ENCODE assay signal across 8 mouse cellular contexts in the genomic region with DNA sequence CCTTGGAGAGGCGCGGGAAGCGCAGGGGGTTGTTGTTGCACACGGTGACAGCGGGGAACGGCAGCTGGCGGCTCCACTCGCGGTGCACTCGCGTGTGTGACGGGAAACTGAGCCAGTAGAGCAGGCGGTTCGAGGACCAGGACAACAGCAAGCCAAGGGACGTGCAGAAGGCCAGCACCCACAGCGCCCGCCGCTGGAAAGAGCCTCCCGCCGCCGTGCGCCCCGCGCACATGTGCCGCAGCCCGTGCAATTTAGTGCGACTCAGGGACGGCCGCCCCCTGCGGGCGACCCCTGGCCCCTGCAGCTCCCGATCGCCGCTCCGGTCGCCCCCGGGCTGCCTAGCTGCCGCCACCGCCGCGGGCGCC.
DNase-seq lines count a peak whose midpoint lies in the region; ATAC-seq and TF ChIP-seq lines count a peak whose summit lies in the region.

No protein-coding gene starts in this region.

- peak; percentile 27; the same call in 1 of the 2 replicates for ATAC-seq in embryonic facial prominence, embryonic 15.5 days (ENCODE audit: insufficient number of reproducible peaks, low FRiP score, low TSS enrichment, low read depth)
- peak; percentile 54 for ATAC-seq in midbrain, embryonic 15.5 days (replicated peaks)

- no peak for TF ChIP-seq EP300 in heart, adult 2 months (IDR thresholded peaks at IDR 0.05; ENCODE audit: insufficient read depth, low read depth, low read length)

- no peaks in the 10 kb centered on the region for H3K79me2 ChIP-seq in heart, adult 2 months (replicated peaks; ENCODE audit: control insufficient read depth, insufficient read depth, low read length)

- H3K27me3 ChIP-seq in heart, adult 2 months (ENCODE audit: control insufficient read depth, insufficient read depth, low read length) = peaks cover 15% of the 10 kb centered on the region
- peaks cover 72% of the 10 kb centered on the region for H3K27me3 ChIP-seq in embryonic facial prominence, embryonic 15.5 days
- peaks cover 13% of the 10 kb centered on the region for H3K27me3 ChIP-seq in midbrain, embryonic 15.5 days (replicated peaks)

- no peak overlapping the region for H3K9ac ChIP-seq in heart, adult 2 months (ENCODE audit: low read depth, low read length)
- H3K9ac ChIP-seq in embryonic facial prominence, embryonic 15.5 days = no peak overlapping the region
- H3K9ac ChIP-seq in midbrain, embryonic 15.5 days = peak overlapping the region; percentile 67

- TF ChIP-seq POLR2A in heart, adult 2 months (IDR thresholded peaks at IDR 0.05; ENCODE audit: insufficient read depth, low read depth, low read length) = no peak

- peak; percentile 44 for TF ChIP-seq CTCF in heart, adult 2 months (IDR thresholded peaks at IDR 0.05)

- WGBS in heart, adult 2 months = 2% methylated on average over 42 of the region's 42 CpGs
- under 1% methylated on average over 42 of the region's 42 CpGs for WGBS in embryonic facial prominence, embryonic 15.5 days
- under 1% methylated on average over 41 of the region's 42 CpGs for WGBS in midbrain, embryonic 15.5 days

- H3K9me3 ChIP-seq in embryonic facial prominence, embryonic 15.5 days (replicated peaks) = no peaks in the 10 kb centered on the region
- no peaks in the 10 kb centered on the region for H3K9me3 ChIP-seq in midbrain, embryonic 15.5 days

- no peak overlapping the region for H3K27ac ChIP-seq in heart, adult 2 months
- no peak overlapping the region for H3K27ac ChIP-seq in embryonic facial prominence, embryonic 15.5 days (replicated peaks)
- H3K27ac ChIP-seq in midbrain, embryonic 15.5 days = peak overlapping the region; percentile 75

- H3K4me3 ChIP-seq in heart, adult 2 months = no peak overlapping the region
- H3K4me3 ChIP-seq in embryonic facial prominence, embryonic 15.5 days (replicated peaks) = peak overlapping the region; percentile 48
- peak overlapping the region; percentile 71 for H3K4me3 ChIP-seq in midbrain, embryonic 15.5 days

- intact Hi-C loops in heart, adult 2 months (cut with DNase I) = no loop called here

- no peaks in the 10 kb centered on the region for H3K36me3 ChIP-seq in heart, adult 2 months (ENCODE audit: control insufficient read depth, insufficient read depth, low read length)
- no peaks in the 10 kb centered on the region for H3K36me3 ChIP-seq in embryonic facial prominence, embryonic 15.5 days
- H3K36me3 ChIP-seq in midbrain, embryonic 15.5 days (replicated peaks) = no peaks in the 10 kb centered on the region

- DNase-seq in heart, adult 2 months = peak in 1 of 2 experiments; percentile 4
- no peak for DNase-seq in heart, adult 9 months (ENCODE audit: low spot score in 2 of 2)
- DNase-seq in adrenal gland, postnatal 10 days = peak; percentile 56
- DNase-seq in heart, postnatal 4 days = peak; percentile 20
- peak; percentile 43 to 47 for DNase-seq in left cerebral cortex, adult 8-10 months (ENCODE audit: low spot score in 2 of 2)
- no peak for DNase-seq in spleen, adult 12 weeks (ENCODE audit: low spot score)

- H3K4me2 ChIP-seq in embryonic facial prominence, embryonic 15.5 days (replicated peaks) = peak overlapping the region; percentile 95
- peak overlapping the region; percentile 95 for H3K4me2 ChIP-seq in midbrain, embryonic 15.5 days

- H3K4me1 ChIP-seq in heart, adult 2 months (ENCODE audit: control insufficient read depth, insufficient read depth, low read length) = no peaks in the 10 kb centered on the region
- H3K4me1 ChIP-seq in embryonic facial prominence, embryonic 15.5 days = peaks cover 26% of the 10 kb centered on the region
- peaks cover 34% of the 10 kb centered on the region for H3K4me1 ChIP-seq in midbrain, embryonic 15.5 days

Comparison
In these comparisons a context has a peak if more than half of its experiments do, and no peak if none do; other contexts are left out.
1. DNase-seq: peak in adrenal gland, postnatal 10 days (single experiment), heart, postnatal 4 days (single experiment) and left cerebral cortex, adult 8-10 months (2 of 2); none in heart, adult 9 months (0 of 2) and spleen, adult 12 weeks (single experiment).